Mouse (Mus musculus) CD4-positive, CD25-positive, alpha-beta regulatory T cell, adult 4 months (primary cell): ENCODE data around the gene Ptpn3. TPM values are rescaled to one million over a fixed set of nuclear protein-coding genes. Genes with fewer than 3 reads are reported as not detected.
"Not testable (repeated sequence)": the region's sequence is repeated elsewhere in the genome, so short reads cannot be mapped to it uniquely, and the experiment has no call there.

Experiments used
- ATAC-seq: one replicate; pipeline ENCODE4 v1.8.0; 2017
- polyA plus RNA-seq, 2 experiments: library from polyadenylated mRNA; unstranded; fragments of 100-300 nt; shearing (Covaris generic); gene quantifications; one replicate each; pipeline ENCODE4 v1.2.1; 2017

The Ptpn3 gene
- polyA plus RNA-seq, 2 experiments from 2014 or later = 2.4 to 3.3 TPM

GRCm38 (mm10) chr4:57299308-57299700, 2.3 kb downstream of the Ptpn3 start:
- no peak for ATAC-seq

GRCm38 (mm10) chr4:57298181-57298580, 3.5 kb downstream of the Ptpn3 start:
- no peak for ATAC-seq

- ATAC-seq = no peak
Observed at GRCm38 (mm10) chr4:57294971-57295656, 6.5 kb downstream of the Ptpn3 start.

GRCm38 (mm10) chr4:57292670-57293069, 9.0 kb downstream of the Ptpn3 start:
- ATAC-seq = no peak

- no peak for ATAC-seq
Observed at GRCm38 (mm10) chr4:57290049-57290448, 11.6 kb downstream of the Ptpn3 start.

GRCm38 (mm10) chr4:57287808-57288207, 13.8 kb downstream of the Ptpn3 start:
- peak; percentile 43 for ATAC-seq

GRCm38 (mm10) chr4:57285251-57285650, 16.4 kb downstream of the Ptpn3 start:
- no peak for ATAC-seq

- ATAC-seq = no peak
Observed at GRCm38 (mm10) chr4:57283189-57283588, 18.4 kb downstream of the Ptpn3 start.

- ATAC-seq = no peak
Observed at GRCm38 (mm10) chr4:57282630-57283029, 19.0 kb downstream of the Ptpn3 start.

GRCm38 (mm10) chr4:57282179-57282578, 19.5 kb downstream of the Ptpn3 start:
- ATAC-seq = no peak

- ATAC-seq = no peak
Observed at GRCm38 (mm10) chr4:57280888-57281287, 20.7 kb downstream of the Ptpn3 start.

GRCm38 (mm10) chr4:57279229-57279628, 22.4 kb downstream of the Ptpn3 start:
- peak; percentile 53 for ATAC-seq

GRCm38 (mm10) chr4:57278812-57279211, 22.8 kb downstream of the Ptpn3 start:
- ATAC-seq = no peak

GRCm38 (mm10) chr4:57277671-57278070, 24.0 kb downstream of the Ptpn3 start:
- no peak for ATAC-seq

GRCm38 (mm10) chr4:57275116-57275743, 26.4 kb downstream of the Ptpn3 start:
- peak; percentile 83 for ATAC-seq

GRCm38 (mm10) chr4:57273532-57274502, 27.8 kb downstream of the Ptpn3 start:
- ATAC-seq = no peak

- no peak for ATAC-seq
Observed at GRCm38 (mm10) chr4:57270991-57271390, 30.6 kb downstream of the Ptpn3 start.

GRCm38 (mm10) chr4:57270489-57270888, 31.1 kb downstream of the Ptpn3 start:
- ATAC-seq = not testable (repeated sequence)

GRCm38 (mm10) chr4:57269344-57269743, 32.3 kb downstream of the Ptpn3 start:
- no peak for ATAC-seq

GRCm38 (mm10) chr4:57268330-57268729, 33.3 kb downstream of the Ptpn3 start:
- ATAC-seq = no peak

- no peak for ATAC-seq
Observed at GRCm38 (mm10) chr4:57266389-57266788, 35.2 kb downstream of the Ptpn3 start.

GRCm38 (mm10) chr4:57263695-57264094, 37.9 kb downstream of the Ptpn3 start:
- ATAC-seq = no peak

- no peak for ATAC-seq
Observed at GRCm38 (mm10) chr4:57263061-57263685, 38.5 kb downstream of the Ptpn3 start.
